Mouse (Mus musculus): ENCODE results near the gene Nrg4. TPM values are rescaled to one million over a fixed set of nuclear protein-coding genes. Genes with fewer than 3 reads are reported as not detected.

Gene Nrg4
- polyA plus RNA-seq, 1 experiment: 0.19 TPM

DNA sequence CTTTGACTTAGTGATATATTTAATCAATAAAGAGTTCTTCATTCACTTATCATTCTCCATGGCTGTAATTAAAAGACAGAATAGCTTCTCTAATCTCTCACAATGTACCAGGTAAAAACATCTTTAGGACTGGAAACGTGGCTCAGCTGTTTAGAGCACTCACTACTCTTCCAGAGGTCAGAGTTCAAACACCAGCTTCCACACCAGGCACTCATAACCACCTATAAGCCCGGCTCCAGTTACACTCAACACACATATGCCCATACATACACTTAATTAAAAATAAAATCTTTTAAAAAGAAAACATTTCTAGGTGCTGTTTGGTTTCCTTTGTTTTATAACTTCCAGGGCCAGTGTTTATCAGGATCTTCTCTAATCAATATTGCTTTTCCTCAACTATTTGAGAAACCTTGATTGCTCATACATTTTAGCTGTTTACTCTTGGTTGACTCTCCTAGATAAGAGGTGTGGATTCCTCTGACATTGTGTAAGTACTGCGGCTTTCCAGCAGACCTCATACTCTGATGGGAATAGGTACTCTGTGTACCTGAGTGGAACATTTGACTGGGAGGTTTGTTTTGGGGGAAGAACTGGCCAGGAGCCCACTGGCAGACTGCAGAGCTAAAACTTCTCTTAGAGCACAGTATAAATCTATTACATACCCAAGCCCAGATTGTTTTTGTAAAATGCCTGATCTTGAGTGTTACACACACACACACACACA, 37.0 kb downstream of the Nrg4 start:
- Histone ChIP-seq H3K27me3 (ENCODE audit: control insufficient read depth, insufficient read depth, insufficient read length) (peaks cover 13% of the 10 kb centered on the region), H3K79me2 (ENCODE audit: control insufficient read depth, insufficient read depth) (no peaks in the 10 kb centered on the region)
- TF ChIP-seq MYOG (IDR thresholded peaks at IDR 0.05; ENCODE audit: control insufficient read depth in 1 of 3, insufficient read depth in 1 of 3, insufficient read length in 2 of 3, low read depth in 2 of 3) (no peak), SRF (IDR thresholded peaks at IDR 0.05; ENCODE audit: control insufficient read depth, insufficient read length, low read depth) (no peak), POLR2A (IDR thresholded peaks at IDR 0.05; ENCODE audit: insufficient read length, low read depth) (no peak), REST (IDR thresholded peaks at IDR 0.05; ENCODE audit: insufficient read depth, insufficient read length) (no peak), CEBPB (IDR thresholded peaks at IDR 0.05; ENCODE audit: insufficient read depth, poor library complexity, severe bottlenecking) (no peak)

DNA sequence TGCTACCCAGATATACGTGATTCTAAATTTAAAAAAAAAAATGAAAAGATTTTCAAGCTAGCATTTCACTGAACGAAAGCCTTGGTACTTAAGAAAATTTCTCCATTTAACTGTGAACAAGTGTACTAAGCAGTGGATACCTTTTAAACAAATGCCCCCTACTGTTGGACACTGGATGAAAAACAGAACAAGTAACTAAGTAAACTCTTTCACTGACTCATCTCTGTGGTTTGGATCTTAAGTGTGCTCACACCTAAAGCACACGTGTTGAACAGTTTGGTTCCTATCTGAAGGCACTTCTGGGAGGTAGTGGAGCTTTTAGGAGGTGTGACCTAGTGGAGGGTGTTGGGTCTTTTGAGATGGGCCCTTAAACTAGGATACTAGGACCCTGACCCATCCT, 41.4 kb downstream of the Nrg4 start:
- H3K79me2 ChIP-seq (ENCODE audit: control insufficient read depth, insufficient read depth): no peaks in the 10 kb centered on the region
- H3ac ChIP-seq (ENCODE audit: control insufficient read depth, insufficient read length): no peak overlapping the region
- peaks cover 10% of the 10 kb centered on the region for H3K27me3 ChIP-seq (ENCODE audit: control insufficient read depth, insufficient read depth, insufficient read length)
- no peak overlapping the region for H3K4me2 ChIP-seq (ENCODE audit: low read depth)
- H3K4me3 ChIP-seq: no peak overlapping the region
- TF ChIP-seq POLR2A (IDR thresholded peaks at IDR 0.05; ENCODE audit: insufficient read length, low read depth) (no peak), SRF (IDR thresholded peaks at IDR 0.05; ENCODE audit: control insufficient read depth, insufficient read length, low read depth) (no peak), USF1 (IDR thresholded peaks at IDR 0.05; ENCODE audit: low read depth) (no peak), TCF12 (IDR thresholded peaks at IDR 0.05; ENCODE audit: insufficient read depth, poor library complexity, severe bottlenecking) (no peak), REST (IDR thresholded peaks at IDR 0.05; ENCODE audit: insufficient read depth, insufficient read length) (no peak), MYOD1 (IDR thresholded peaks at IDR 0.05; ENCODE audit: control insufficient read depth in 1 of 3, insufficient read length in 2 of 3, low read depth in 2 of 3) (no peak), MYOG (IDR thresholded peaks at IDR 0.05; ENCODE audit: control insufficient read depth in 1 of 3, insufficient read depth in 1 of 3, insufficient read length in 2 of 3, low read depth in 2 of 3) (no peak), CEBPB (IDR thresholded peaks at IDR 0.05; ENCODE audit: insufficient read depth, poor library complexity, severe bottlenecking) (no peak), E2F4 (IDR thresholded peaks at IDR 0.05; ENCODE audit: insufficient read depth) (no peak), MAX (IDR thresholded peaks at IDR 0.05; ENCODE audit: low read depth) (no peak), TCF3 (IDR thresholded peaks at IDR 0.05; ENCODE audit: insufficient read length, low read depth) (no peak)
- H3K36me3 ChIP-seq (ENCODE audit: control insufficient read depth, insufficient read depth): no peaks in the 10 kb centered on the region

More for the DNA sequence above, 37.0 kb downstream of the Nrg4 start:
- H3K36me3 ChIP-seq (ENCODE audit: control insufficient read depth, insufficient read depth): no peaks in the 10 kb centered on the region
- no peak overlapping the region for H3K4me2 ChIP-seq (ENCODE audit: low read depth)
- H3K4me3 ChIP-seq: no peak overlapping the region
- H3ac ChIP-seq (ENCODE audit: control insufficient read depth, insufficient read length): no peak overlapping the region

DNA sequence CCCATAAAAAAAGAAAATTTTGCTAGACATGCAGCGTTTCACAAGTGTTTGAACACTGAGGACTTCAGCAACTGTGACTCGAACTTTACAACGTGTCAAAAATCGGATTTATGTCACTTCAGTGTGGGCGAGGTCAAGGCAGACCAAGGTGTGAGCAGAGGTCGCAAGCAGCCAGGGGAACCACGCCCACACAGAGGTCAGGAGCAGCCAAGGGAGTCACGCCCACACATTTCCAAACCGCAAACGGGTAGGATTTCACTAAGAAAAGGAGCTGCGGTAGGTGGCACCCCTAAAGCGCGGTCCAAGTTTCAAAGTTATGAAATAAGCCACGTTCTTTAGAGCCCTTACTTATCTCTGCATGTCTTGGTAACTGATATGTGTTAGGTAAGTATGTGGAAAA, 43.1 kb downstream of the Nrg4 start:
- Histone ChIP-seq H3K79me2 (ENCODE audit: control insufficient read depth, insufficient read depth) (no peaks in the 10 kb centered on the region), H3K4me3 (no peak overlapping the region)
- no peak for TF ChIP-seq USF1 (IDR thresholded peaks at IDR 0.05; ENCODE audit: low read depth)
- TF ChIP-seq TCF12 (IDR thresholded peaks at IDR 0.05; ENCODE audit: insufficient read depth, poor library complexity, severe bottlenecking): no peak
- TF ChIP-seq TCF3 (IDR thresholded peaks at IDR 0.05; ENCODE audit: insufficient read length, low read depth): no peak
- TF ChIP-seq MYOD1 (IDR thresholded peaks at IDR 0.05; ENCODE audit: control insufficient read depth in 1 of 3, insufficient read length in 2 of 3, low read depth in 2 of 3): no peak
- no peak for TF ChIP-seq CEBPB (IDR thresholded peaks at IDR 0.05; ENCODE audit: insufficient read depth, poor library complexity, severe bottlenecking)
- no peak for TF ChIP-seq REST (IDR thresholded peaks at IDR 0.05; ENCODE audit: insufficient read depth, insufficient read length)
- no peak for TF ChIP-seq MAX (IDR thresholded peaks at IDR 0.05; ENCODE audit: low read depth)
- TF ChIP-seq SRF (IDR thresholded peaks at IDR 0.05; ENCODE audit: control insufficient read depth, insufficient read length, low read depth): no peak
- TF ChIP-seq MYOG (IDR thresholded peaks at IDR 0.05; ENCODE audit: control insufficient read depth in 1 of 3, insufficient read depth in 1 of 3, insufficient read length in 2 of 3, low read depth in 2 of 3): no peak
- no peak for TF ChIP-seq E2F4 (IDR thresholded peaks at IDR 0.05; ENCODE audit: insufficient read depth)
- TF ChIP-seq POLR2AphosphoS2 (IDR thresholded peaks at IDR 0.05; ENCODE audit: insufficient read length, low read depth): no peak
- TF ChIP-seq POLR2A (IDR thresholded peaks at IDR 0.05; ENCODE audit: insufficient read length, low read depth): no peak

DNA sequence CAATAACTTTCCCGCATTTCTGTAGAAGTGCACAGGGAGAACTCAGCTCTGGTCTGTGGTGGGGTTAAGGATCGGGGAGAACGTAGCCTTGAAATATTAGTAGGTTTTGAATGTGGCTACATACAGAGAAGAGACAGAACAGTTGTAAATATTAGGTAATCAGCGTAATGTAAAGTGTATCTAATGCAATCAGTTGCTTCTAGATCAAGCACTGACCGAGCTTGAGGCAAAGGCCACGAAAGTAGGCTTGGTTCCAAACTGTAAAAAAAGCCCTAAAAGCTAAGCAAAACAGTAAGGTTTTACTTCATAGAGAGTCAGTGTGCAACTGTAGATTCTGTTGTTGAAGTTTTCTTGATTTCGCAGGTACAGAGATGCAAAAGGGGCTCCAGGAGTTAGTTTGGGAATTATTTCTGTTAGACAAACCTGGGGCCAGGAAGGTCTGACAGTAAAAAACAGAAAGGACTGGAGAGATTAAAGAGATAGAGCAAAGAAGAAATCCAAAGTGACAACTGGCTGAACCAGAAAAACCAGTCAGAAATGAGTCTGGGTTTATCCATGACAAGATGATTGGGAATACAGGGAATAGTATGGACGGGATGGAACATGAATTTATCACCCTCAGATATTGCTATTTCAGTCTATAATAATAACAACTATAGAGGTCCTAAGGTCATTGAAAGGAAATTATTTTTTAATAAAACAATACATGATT, 47.4 kb downstream of the Nrg4 start:
- no peaks in the 10 kb centered on the region for H3K36me3 ChIP-seq (ENCODE audit: control insufficient read depth, insufficient read depth)
- H3K4me3 ChIP-seq: no peak overlapping the region
- H3ac ChIP-seq (ENCODE audit: control insufficient read depth, insufficient read length): no peak overlapping the region
- H3K27me3 ChIP-seq (ENCODE audit: control insufficient read depth, insufficient read depth, insufficient read length): peaks cover 8% of the 10 kb centered on the region
- H3K4me2 ChIP-seq (ENCODE audit: low read depth): no peak overlapping the region
- no peaks in the 10 kb centered on the region for H3K79me2 ChIP-seq (ENCODE audit: control insufficient read depth, insufficient read depth)
- TF ChIP-seq MYOD1 (IDR thresholded peaks at IDR 0.05; ENCODE audit: control insufficient read depth in 1 of 3, insufficient read length in 2 of 3, low read depth in 2 of 3) (no peak), E2F4 (IDR thresholded peaks at IDR 0.05; ENCODE audit: insufficient read depth) (no peak), POLR2AphosphoS2 (IDR thresholded peaks at IDR 0.05; ENCODE audit: insufficient read length, low read depth) (no peak), POLR2A (IDR thresholded peaks at IDR 0.05; ENCODE audit: insufficient read length, low read depth) (no peak), SRF (IDR thresholded peaks at IDR 0.05; ENCODE audit: control insufficient read depth, insufficient read length, low read depth) (no peak), MYOG (IDR thresholded peaks at IDR 0.05; ENCODE audit: control insufficient read depth in 1 of 3, insufficient read depth in 1 of 3, insufficient read length in 2 of 3, low read depth in 2 of 3) (no peak), TCF3 (IDR thresholded peaks at IDR 0.05; ENCODE audit: insufficient read length, low read depth) (no peak), MAX (IDR thresholded peaks at IDR 0.05; ENCODE audit: low read depth) (no peak), REST (IDR thresholded peaks at IDR 0.05; ENCODE audit: insufficient read depth, insufficient read length) (no peak), TCF12 (IDR thresholded peaks at IDR 0.05; ENCODE audit: insufficient read depth, poor library complexity, severe bottlenecking) (no peak), CEBPB (IDR thresholded peaks at IDR 0.05; ENCODE audit: insufficient read depth, poor library complexity, severe bottlenecking) (no peak)

More for the DNA sequence above, 43.1 kb downstream of the Nrg4 start:
- no peak overlapping the region for H3ac ChIP-seq (ENCODE audit: control insufficient read depth, insufficient read length)
- no peaks in the 10 kb centered on the region for H3K36me3 ChIP-seq (ENCODE audit: control insufficient read depth, insufficient read depth)
- peaks cover 10% of the 10 kb centered on the region for H3K27me3 ChIP-seq (ENCODE audit: control insufficient read depth, insufficient read depth, insufficient read length)
- H3K4me2 ChIP-seq (ENCODE audit: low read depth): no peak overlapping the region
